Comparison of ENCODE assay signal across 17 mouse cellular contexts in genomic region chr6:120510425-120510824, GRCm38 (mm10). TPM values are rescaled to one million over a fixed set of nuclear protein-coding genes. Genes with fewer than 3 reads are reported as not detected.
DNase-seq lines count a peak whose midpoint lies in the region; ATAC-seq and TF ChIP-seq lines count a peak whose summit lies in the region.
"Had no signal": no experiment of that assay in that cellular context is flagged by ENCODE, and none has a peak within 500 bp of the region (broad histone marks: within the 10 kb centered on the region; RNA-seq: fewer than 3 reads in every experiment).

No protein-coding gene starts in this region.

- H3K36me3 ChIP-seq in E14TG2a.4 (ENCODE audit: insufficient read depth, low read length): peaks cover 44% of the 10 kb centered on the region
- H3K36me3 ChIP-seq in heart, embryonic 11.5 days (ENCODE audit: control insufficient read depth, insufficient read depth, low read length): peaks cover 7% of the 10 kb centered on the region; the same call in 1 of the 2 replicates
- peaks cover 24% of the 10 kb centered on the region for H3K36me3 ChIP-seq in hindbrain, postnatal 0 days (ENCODE audit: insufficient read depth, low read length)

- no peaks in the 10 kb centered on the region for H3K9me3 ChIP-seq in E14TG2a.4 (ENCODE audit: low read length)
- no peaks in the 10 kb centered on the region for H3K9me3 ChIP-seq in heart, embryonic 11.5 days (replicated peaks; ENCODE audit: control insufficient read depth, low read length)
- H3K9me3 ChIP-seq in hindbrain, postnatal 0 days (ENCODE audit: low read length): no peaks in the 10 kb centered on the region
- H3K9me3 ChIP-seq: heart, embryonic 12.5 days; intestine, embryonic 15.5 days; stomach, embryonic 15.5 days had no signal

- ATAC-seq in inflammation-experienced regulatory T-cells, adult 6 months: peak; percentile 62
- ATAC-seq in megakaryocyte progenitor cell, adult 5-6 weeks (replicated peaks; ENCODE audit: poor library complexity): peak; percentile 66
- ATAC-seq in heart, embryonic 11.5 days (replicated peaks; ENCODE audit: insufficient number of reproducible peaks, low FRiP score, low TSS enrichment): no peak
- no peak for ATAC-seq in hindbrain, postnatal 0 days
- ATAC-seq: forebrain, embryonic 14.5 days; intestine, embryonic 15.5 days had no signal

- no peak for TF ChIP-seq CTCF in E14TG2a.4 (conservative IDR thresholded peaks at IDR 0.05; ENCODE audit: low read length)
- TF ChIP-seq CTCF in hindbrain, postnatal 0 days (IDR thresholded peaks at IDR 0.05; ENCODE audit: low read depth): no peak

- H3K9ac ChIP-seq in heart, embryonic 11.5 days (ENCODE audit: low read depth, low read length): no peak overlapping the region
- H3K9ac ChIP-seq in hindbrain, postnatal 0 days (replicated peaks; ENCODE audit: low read length): no peak overlapping the region
- H3K9ac ChIP-seq: heart, embryonic 12.5 days; intestine, embryonic 15.5 days; lung, embryonic 14.5 days; stomach, embryonic 15.5 days had no signal

- 77% methylated on average over 8 of the region's 8 CpGs for WGBS in heart, embryonic 11.5 days (ENCODE audit: insufficient replicate concordance)
- 91% methylated on average over 8 of the region's 8 CpGs for WGBS in hindbrain, postnatal 0 days

- H3K4me3 ChIP-seq in E14TG2a.4 (replicated peaks; ENCODE audit: low read length): peak overlapping the region; percentile 48
- no peak overlapping the region for H3K4me3 ChIP-seq in heart, embryonic 11.5 days (ENCODE audit: low read depth, low read length)
- no peak overlapping the region for H3K4me3 ChIP-seq in hindbrain, postnatal 0 days (ENCODE audit: low read length)
- H3K4me3 ChIP-seq: heart, embryonic 12.5 days; intestine, embryonic 15.5 days; stomach, embryonic 15.5 days had no signal

- no peak overlapping the region for H3K27ac ChIP-seq in heart, embryonic 11.5 days (ENCODE audit: low read depth, low read length)
- no peak overlapping the region for H3K27ac ChIP-seq in hindbrain, postnatal 0 days
- H3K27ac ChIP-seq: intestine, embryonic 15.5 days; kidney, postnatal 0 days; stomach, embryonic 15.5 days had no signal

- no peaks in the 10 kb centered on the region for H3K27me3 ChIP-seq in E14TG2a.4 (ENCODE audit: insufficient read depth, low read length)
- no peaks in the 10 kb centered on the region for H3K27me3 ChIP-seq in heart, embryonic 11.5 days (ENCODE audit: control insufficient read depth, insufficient read depth, low read length)
- no peaks in the 10 kb centered on the region for H3K27me3 ChIP-seq in hindbrain, postnatal 0 days (ENCODE audit: insufficient read depth, low read length)
- H3K27me3 ChIP-seq: heart, embryonic 12.5 days; intestine, embryonic 15.5 days; stomach, embryonic 15.5 days had no signal

- DNase-seq in layer of hippocampus, adult 18-20 months (ENCODE audit: low spot score in 2 of 2): peak; percentile 62 to 71
- no peak for DNase-seq in layer of hippocampus, postnatal 25 days (ENCODE audit: extremely low spot score in 1 of 2, low spot score in 1 of 2)
- no peak for DNase-seq in hindbrain, postnatal 0 days (ENCODE audit: low spot score)
- no peak for DNase-seq in Muller cell, postnatal 12 days (ENCODE audit: inconsistent ontology term)
- DNase-seq: adrenal gland, postnatal 25 days; gastrocnemius, postnatal 25 days; lung, embryonic 14.5 days; thymus, postnatal 14 days had no signal

- H3K4me1 ChIP-seq in E14TG2a.4 (replicated peaks; ENCODE audit: low read depth, low read length): peaks cover 60% of the 10 kb centered on the region
- H3K4me1 ChIP-seq in heart, embryonic 11.5 days (ENCODE audit: control insufficient read depth, insufficient read depth, low read length): no peaks in the 10 kb centered on the region; the same call in 1 of the 2 replicates
- no peaks in the 10 kb centered on the region for H3K4me1 ChIP-seq in hindbrain, postnatal 0 days (ENCODE audit: insufficient read depth, low read length)
- H3K4me1 ChIP-seq: heart, embryonic 12.5 days; intestine, embryonic 15.5 days; stomach, embryonic 15.5 days had no signal

- no peak overlapping the region for H3K4me2 ChIP-seq in heart, embryonic 11.5 days
- H3K4me2 ChIP-seq in hindbrain, postnatal 0 days (ENCODE audit: low read depth, low read length): no peak overlapping the region
- H3K4me2 ChIP-seq: heart, embryonic 12.5 days; intestine, embryonic 15.5 days; lung, embryonic 14.5 days; stomach, embryonic 15.5 days had no signal

RNA-seq across cellular contexts. Expression of gene Tmem121b, which starts 16.8 kb away (rescaled TPM):
- total RNA-seq in layer of hippocampus, adult 18-20 months (2021): 10 to 100 TPM; 37.4 to 40.7 TPM
- 10 to 100 TPM; 44.8 to 45.3 TPM for total RNA-seq in layer of hippocampus, postnatal 25 days (2021)
- polyA plus RNA-seq in inflammation-experienced regulatory T-cells, adult 6 months (2017; shearing (Covaris generic)): under 1 TPM in 2 of 3 experiments, not detected in 1; 0.41 to 0.56 TPM
- total RNA-seq in megakaryocyte progenitor cell, adult 5-6 weeks (2015): 0.10 TPM in 1 of 2 replicates, not detected in the other
- 0.08 TPM in 1 of 2 replicates, not detected in the other for total RNA-seq in megakaryocyte progenitor cell, adult 5-6 weeks (2017)
- 0.04 and 0.09 TPM in 2 replicates for polyA plus RNA-seq in heart, embryonic 11.5 days (2014; fragmentation: Nextera tagmentation; extraction: Ambion mirVana)
- total RNA-seq in hindbrain, postnatal 0 days (2014; rRNA removed): 25.9 and 31.9 TPM in 2 replicates
- polyA plus RNA-seq in hindbrain, postnatal 0 days (2015; fragmentation: Nextera tagmentation; extraction: Ambion mirVana): 2.3 and 2.5 TPM in 2 replicates
- total RNA-seq: adrenal gland, postnatal 25 days; gastrocnemius, postnatal 25 days had no signal

RNA-seq across cellular contexts. Expression of gene Hdhd5, which starts 20.7 kb away (rescaled TPM):
- 10 to 100 TPM; 27.7 to 30.5 TPM for total RNA-seq in layer of hippocampus, adult 18-20 months (2021)
- 10 to 100 TPM; 26.2 to 35.9 TPM for total RNA-seq in layer of hippocampus, postnatal 25 days (2021)
- polyA plus RNA-seq in inflammation-experienced regulatory T-cells, adult 6 months (2017; shearing (Covaris generic)): 10 to 100 TPM; 24.6 to 38.9 (median 33.1) TPM
- 4.3 TPM in 2 replicates for total RNA-seq in megakaryocyte progenitor cell, adult 5-6 weeks (2015)
- 4.7 and 7.6 TPM in 2 replicates for total RNA-seq in megakaryocyte progenitor cell, adult 5-6 weeks (2017)
- 13.2 and 17.5 TPM in 2 replicates for polyA plus RNA-seq in heart, embryonic 11.5 days (2014; fragmentation: Nextera tagmentation; extraction: Ambion mirVana)
- 38.2 and 38.9 TPM in 2 replicates for total RNA-seq in hindbrain, postnatal 0 days (2014; rRNA removed)
- 19.1 and 19.8 TPM in 2 replicates for polyA plus RNA-seq in hindbrain, postnatal 0 days (2015; fragmentation: Nextera tagmentation; extraction: Ambion mirVana)

RNA-seq across cellular contexts. Expression of gene Il17ra, which starts 47.4 kb away (rescaled TPM):
- 1 to 10 TPM; 8.7 to 8.8 TPM for total RNA-seq in layer of hippocampus, adult 18-20 months (2021)
- 1 to 10 TPM; 4.1 to 7.2 TPM for total RNA-seq in layer of hippocampus, postnatal 25 days (2021)
- polyA plus RNA-seq in inflammation-experienced regulatory T-cells, adult 6 months (2017; shearing (Covaris generic)): 10 to 100 TPM in 2 of 3 experiments, 1 to 10 TPM in 1; 9.7 to 27.4 (median 25.2) TPM
- total RNA-seq in megakaryocyte progenitor cell, adult 5-6 weeks (2015): 23.1 and 30.3 TPM in 2 replicates
- total RNA-seq in megakaryocyte progenitor cell, adult 5-6 weeks (2017): 19.8 and 25.9 TPM in 2 replicates
- polyA plus RNA-seq in heart, embryonic 11.5 days (2014; fragmentation: Nextera tagmentation; extraction: Ambion mirVana): 1.9 and 4.2 TPM in 2 replicates
- total RNA-seq in hindbrain, postnatal 0 days (2014; rRNA removed): 7.8 and 10.6 TPM in 2 replicates
- polyA plus RNA-seq in hindbrain, postnatal 0 days (2015; fragmentation: Nextera tagmentation; extraction: Ambion mirVana): 5.8 and 7.0 TPM in 2 replicates

Comparison
In these comparisons a context has a peak if more than half of its experiments do, and no peak if none do; other contexts are left out.
1. DNase-seq: peak in layer of hippocampus, adult 18-20 months (2 of 2); none in layer of hippocampus, postnatal 25 days (0 of 2), hindbrain, postnatal 0 days (single experiment) and Muller cell, postnatal 12 days (single experiment).
2. ATAC-seq: peak in inflammation-experienced regulatory T-cells, adult 6 months (single experiment) and megakaryocyte progenitor cell, adult 5-6 weeks (single experiment); none in heart, embryonic 11.5 days (single experiment) and hindbrain, postnatal 0 days (single experiment).
3. RNA of gene Tmem121b, which starts 16.8 kb away (total RNA-seq): 44.8 to 45.3 TPM in layer of hippocampus, postnatal 25 days, 37.4 to 40.7 TPM in layer of hippocampus, adult 18-20 months and 25.9 to 31.9 TPM in hindbrain, postnatal 0 days; 0.08 to 0.10 TPM in megakaryocyte progenitor cell, adult 5-6 weeks; every median in the first group is over 10 times any median in the second.